Mouse (Mus musculus) MEL (cell line): Measurements from ENCODE around the gene Ptpra. TPM values are rescaled to one million over a fixed set of nuclear protein-coding genes. Genes with fewer than 3 reads are reported as not detected.

Experiments
- DNase-seq: peaks from one replicate; pipeline ENCODE4 v3.0.0; 2011; ENCODE audit warnings: low read depth, low spot score
- H3K27ac ChIP-seq: 2 replicates; pipeline ENCODE4 v1.5.1; 2012; ENCODE audit warnings: low read depth, mild to moderate bottlenecking, control low read depth, low read length, moderate library complexity; ENCODE audit not compliant: control insufficient read depth
- H3K27me3 ChIP-seq, 2 experiments: fragments of 150-350 bp in 1 of 2; sonication (generic) in 1 of 2; 2 replicates each; pipeline ENCODE4 v1.6.1; 2012; ENCODE audit warnings: low read length in 2 of 2, mild to moderate bottlenecking in 2 of 2, improper control_type of control experiment in 1 of 2, moderate library complexity in 1 of 2; ENCODE audit not compliant: insufficient read depth in 2 of 2, control insufficient read depth in 1 of 2
- H3K36me3 ChIP-seq, 2 experiments: 2 replicates each; pipeline ENCODE4 v1.6.1; 2012 to 2014; ENCODE audit warnings: low read length in 2 of 2, improper control_type of control experiment in 1 of 2, inconsistent platforms in 1 of 2, mild to moderate bottlenecking in 1 of 2; ENCODE audit not compliant: insufficient read depth in 2 of 2, control insufficient read depth in 1 of 2
- H3K4me1 ChIP-seq, 2 experiments: fragments of 150-350 bp in 1 of 2; sonication (generic) in 1 of 2; 2 replicates each; pipeline ENCODE4 v1.6.1; 2012; ENCODE audit warnings: low read length in 2 of 2, improper control_type of control experiment in 1 of 2, mild to moderate bottlenecking in 1 of 2; ENCODE audit not compliant: insufficient read depth in 2 of 2, control insufficient read depth in 1 of 2
- H3K4me3 ChIP-seq, 2 experiments: fragments of 150-350 bp in 1 of 2; sonication (generic) in 1 of 2; 2 replicates each; pipeline ENCODE4 v1.5.1; 2012; ENCODE audit warnings: low read depth in 2 of 2, low read length in 2 of 2, mild to moderate bottlenecking in 2 of 2, moderate library complexity in 2 of 2, control low read depth in 1 of 2, improper control_type of control experiment in 1 of 2; ENCODE audit not compliant: control insufficient read depth in 1 of 2, insufficient read depth in 1 of 2
- H3K79me2 ChIP-seq: 2 replicates; pipeline ENCODE4 v1.6.1; 2012; ENCODE audit warnings: mild to moderate bottlenecking, low read length, moderate library complexity; ENCODE audit not compliant: control insufficient read depth, poor library complexity, insufficient read depth
- H3K9ac ChIP-seq: 2 replicates; pipeline ENCODE4 v1.6.1; 2012; ENCODE audit warnings: low read depth, mild to moderate bottlenecking, control low read depth, low read length, moderate library complexity; ENCODE audit not compliant: control insufficient read depth, poor library complexity, severe bottlenecking
- H3K9me3 ChIP-seq: fragments of 150-350 bp; sonication (generic); replicated peaks from 2 replicates; pipeline ENCODE4 v1.6.1; 2012; ENCODE audit warnings: mild to moderate bottlenecking, low read length, improper control_type of control experiment, moderate library complexity; ENCODE audit not compliant: insufficient read depth
- BHLHE40 ChIP-seq: IDR thresholded peaks from 2 replicates; pipeline ENCODE4 v1.6.1; 2012; ENCODE audit warnings: low read depth, mild to moderate bottlenecking, inconsistent platforms, low read length, improper control_type of control experiment, borderline replicate concordance
- CHD1 ChIP-seq: IDR thresholded peaks from 2 replicates; pipeline ENCODE4 v1.6.1; 2012; ENCODE audit warnings: low read depth, mild to moderate bottlenecking, inconsistent platforms, low read length, improper control_type of control experiment
- CHD2 ChIP-seq: IDR thresholded peaks from 2 replicates; pipeline ENCODE4 v1.6.1; 2011; ENCODE audit warnings: low read length, improper control_type of control experiment
- CTCF ChIP-seq, 3 experiments: IDR thresholded peaks in 2 of 3; conservative IDR thresholded peaks in 1 of 3; 2 replicates each; pipeline ENCODE4 v1.5.1; 2011 to 2012; ENCODE audit warnings: low read length in 3 of 3, low read depth in 2 of 3, mild to moderate bottlenecking in 2 of 3, improper control_type of control experiment in 1 of 3, inconsistent platforms in 1 of 3, mixed read lengths in 1 of 3, moderate library complexity in 1 of 3; ENCODE audit not compliant: control insufficient read depth in 1 of 3, insufficient read depth in 1 of 3, poor library complexity in 1 of 3, severe bottlenecking in 1 of 3
- E2F4 ChIP-seq: IDR thresholded peaks from 2 replicates; pipeline ENCODE4 v1.6.1; 2011; ENCODE audit warnings: low read depth, low read length, improper control_type of control experiment, borderline replicate concordance
- ELF1 ChIP-seq: IDR thresholded peaks from 2 replicates; pipeline ENCODE4 v1.6.1; 2014; ENCODE audit warnings: low read depth, mild to moderate bottlenecking, inconsistent platforms, low read length, improper control_type of control experiment, moderate library complexity
- GATA1 ChIP-seq: IDR thresholded peaks from 2 replicates; pipeline ENCODE4 v1.6.1; 2011; ENCODE audit warnings: low read depth, low read length, improper control_type of control experiment
- HCFC1 ChIP-seq: IDR thresholded peaks from 2 replicates; pipeline ENCODE4 v1.6.1; 2012; ENCODE audit warnings: low read depth, mild to moderate bottlenecking, inconsistent platforms, low read length, improper control_type of control experiment, moderate library complexity
- MAX ChIP-seq: IDR thresholded peaks from 2 replicates; pipeline ENCODE4 v1.6.1; 2011; ENCODE audit warnings: low read length, improper control_type of control experiment
- MAZ ChIP-seq: IDR thresholded peaks from 2 replicates; pipeline ENCODE4 v1.6.1; 2012; ENCODE audit warnings: low read depth, mild to moderate bottlenecking, inconsistent platforms, low read length, improper control_type of control experiment
- MEF2A ChIP-seq: IDR thresholded peaks from 2 replicates; pipeline ENCODE4 v1.6.1; 2014; ENCODE audit warnings: low read depth, mild to moderate bottlenecking, inconsistent platforms, low read length, improper control_type of control experiment; ENCODE audit not compliant: poor library complexity, insufficient replicate concordance, severe bottlenecking; ENCODE audit errors: extremely low read depth
- MYB ChIP-seq: IDR thresholded peaks from 2 replicates; pipeline ENCODE4 v1.6.1; 2011; ENCODE audit warnings: mild to moderate bottlenecking, low read depth, low read length, improper control_type of control experiment
- MYC ChIP-seq: IDR thresholded peaks from 2 replicates; pipeline ENCODE4 v1.6.1; 2011; ENCODE audit warnings: low read depth, mild to moderate bottlenecking, low read length, improper control_type of control experiment, moderate library complexity
- NELFE ChIP-seq: IDR thresholded peaks from 2 replicates; pipeline ENCODE4 v1.6.1; 2011; ENCODE audit warnings: low read depth, low read length, improper control_type of control experiment
- NRF1 ChIP-seq: IDR thresholded peaks from 2 replicates; pipeline ENCODE4 v1.6.1; 2014; ENCODE audit warnings: low read depth, mild to moderate bottlenecking, inconsistent platforms, low read length, improper control_type of control experiment, moderate library complexity; ENCODE audit not compliant: poor library complexity, insufficient read depth, severe bottlenecking
- POLR2AphosphoS2 ChIP-seq: IDR thresholded peaks from 2 replicates; pipeline ENCODE4 v1.6.1; 2011; ENCODE audit warnings: low read length, improper control_type of control experiment
- POLR2AphosphoS5 ChIP-seq: IDR thresholded peaks from 2 replicates; pipeline ENCODE4 v1.6.1; 2012; ENCODE audit warnings: low read depth, borderline replicate concordance, mild to moderate bottlenecking, inconsistent platforms, low read length, moderate library complexity, mixed read lengths
- SMC3 ChIP-seq: IDR thresholded peaks from 2 replicates; pipeline ENCODE4 v1.6.1; 2011; ENCODE audit warnings: low read depth, low read length, improper control_type of control experiment
- TBP ChIP-seq: IDR thresholded peaks from 2 replicates; pipeline ENCODE4 v1.8.0; 2011; ENCODE audit warnings: low read depth, low read length, improper control_type of control experiment
- USF2 ChIP-seq, 2 experiments: IDR thresholded peaks; 2 replicates each; pipeline ENCODE4 v1.6.1; 2011 to 2012; ENCODE audit warnings: improper control_type of control experiment in 2 of 2, low read length in 2 of 2, borderline replicate concordance in 1 of 2, inconsistent platforms in 1 of 2, low read depth in 1 of 2, mild to moderate bottlenecking in 1 of 2; ENCODE audit not compliant: insufficient read depth in 1 of 2
- ZKSCAN1 ChIP-seq: IDR thresholded peaks from 2 replicates; pipeline ENCODE4 v1.6.1; 2012; ENCODE audit warnings: low read depth, mild to moderate bottlenecking, inconsistent platforms, low read length, improper control_type of control experiment, moderate library complexity
- ZMIZ1 ChIP-seq: IDR thresholded peaks from 2 replicates; pipeline ENCODE4 v1.6.1; 2012; ENCODE audit warnings: low read depth, mild to moderate bottlenecking, inconsistent platforms, low read length, improper control_type of control experiment, moderate library complexity
- polyA plus RNA-seq, 2 experiments: library from polyadenylated mRNA; stranded (reverse) in 1 of 2; unstranded in 1 of 2; fragments of >175 nt in 1 of 2; fragments of >200 nt in 1 of 2; gene quantifications; 2 replicates each; pipeline versions ENCODE4 v1.2.1 to v1.2.4; 2012; ENCODE audit warnings: low replicate concordance in 2 of 2, low read depth in 1 of 2; ENCODE audit not compliant: insufficient read length in 2 of 2, insufficient read depth in 1 of 2, missing spikeins in 1 of 2
- total RNA-seq: library from RNA; depleted of rRNA; stranded (reverse); fragments of 300-350 nt; gene quantifications from 2 replicates; pipeline ENCODE4 v1.2.3, GENCODE M21; 2012

Ptpra gene
- total and polyA plus RNA-seq, 3 experiments: 28.1 to 68.3 TPM; not detected in 1

GRCm38 (mm10) chr2:130582552-130582951 lies 132.5 kb downstream of the Ptpra start, which contains the start of gene Avp:
Avp (minus strand) TSS chr2:130582554.
- no peaks in the 10 kb centered on the region for H3K9me3 ChIP-seq
- no peaks in the 10 kb centered on the region for H3K27me3 ChIP-seq
- H3K4me3 ChIP-seq: no peak within 1 kb of the TSS
- H3K4me1 ChIP-seq: peaks cover 0 to 19% of the 10 kb centered on the region in 2 experiments; a peak in 2 of 4 replicates
- TF ChIP-seq USF2 (IDR thresholded peaks at IDR 0.05; ENCODE audit: borderline replicate concordance in 1 of 2, insufficient read depth in 1 of 2, low read depth in 1 of 2, low read length in 2 of 2): no peak
- TF ChIP-seq HCFC1: no peak
- TF ChIP-seq ZMIZ1: no peak
- TF ChIP-seq MYC: no peak
- TF ChIP-seq MAX: no peak
- TF ChIP-seq BHLHE40: no peak
- no peak for TF ChIP-seq TBP
- TF ChIP-seq ZKSCAN1: no peak
- TF ChIP-seq NELFE: no peak
- TF ChIP-seq SMC3: no peak
- no peak for TF ChIP-seq MEF2A
- no peak for TF ChIP-seq CTCF (IDR thresholded peaks at IDR 0.05 in 2 of 3, conservative IDR thresholded peaks at IDR 0.05 in 1 of 3; ENCODE audit: control insufficient read depth in 1 of 3, insufficient read depth in 1 of 3, low read depth in 2 of 3, low read length in 3 of 3, poor library complexity in 1 of 3, severe bottlenecking in 1 of 3)
- TF ChIP-seq CHD2: no peak
- no peak for TF ChIP-seq POLR2AphosphoS2
- TF ChIP-seq GATA1: no peak
- no peak for TF ChIP-seq ELF1
- no peak for TF ChIP-seq MAZ
- TF ChIP-seq CHD1: no peak
- TF ChIP-seq, all 39 proteins: peak for 0
- no peaks in the 10 kb centered on the region for H3K79me2 ChIP-seq
- H3K9ac ChIP-seq: no peak within 1 kb of the TSS
- 0 out of 4 replicates have a peak, but pooled peaks cover 0 to 2% of the 10 kb centered on the region in 2 experiments for H3K36me3 ChIP-seq
- DNase-seq: no peak
- no peak within 1 kb of the TSS for H3K27ac ChIP-seq

- H3K79me2 ChIP-seq: no peaks in the 10 kb centered on the region
- no peak overlapping the region for H3K4me3 ChIP-seq
- no peak for TF ChIP-seq E2F4
- no peak for TF ChIP-seq MEF2A
- no peak for TF ChIP-seq MYB
- no peak for TF ChIP-seq HCFC1
- TF ChIP-seq NRF1: no peak
- TF ChIP-seq POLR2AphosphoS5: no peak
- TF ChIP-seq CHD2: no peak
- H3K9ac ChIP-seq: no peak overlapping the region
- H3K9me3 ChIP-seq: no peaks in the 10 kb centered on the region
- peaks cover 11 to 24% of the 10 kb centered on the region in 2 experiments for H3K4me1 ChIP-seq
- no peak overlapping the region for H3K27ac ChIP-seq
- peaks cover 0 to 8% of the 10 kb centered on the region in 2 experiments; a peak in 2 of 4 replicates for H3K36me3 ChIP-seq
- no peaks in the 10 kb centered on the region for H3K27me3 ChIP-seq
- DNase-seq: no peak
Observed at GRCm38 (mm10) chr2:130583902-130584560, 134.0 kb downstream of the Ptpra start.
